Mouse (Mus musculus) spleen, postnatal 4 days (tissue): ENCODE measurements around the gene Neb.
"Not testable (repeated sequence)": the region's sequence is repeated elsewhere in the genome, so short reads cannot be mapped to it uniquely, and the experiment has no call there.

Source experiments
- DNase-seq, 2 experiments: peaks; one replicate each; pipeline ENCODE4 v3.0.0; 2022; ENCODE audit warnings: low spot score in 2 of 2

Gene Neb

DNA sequence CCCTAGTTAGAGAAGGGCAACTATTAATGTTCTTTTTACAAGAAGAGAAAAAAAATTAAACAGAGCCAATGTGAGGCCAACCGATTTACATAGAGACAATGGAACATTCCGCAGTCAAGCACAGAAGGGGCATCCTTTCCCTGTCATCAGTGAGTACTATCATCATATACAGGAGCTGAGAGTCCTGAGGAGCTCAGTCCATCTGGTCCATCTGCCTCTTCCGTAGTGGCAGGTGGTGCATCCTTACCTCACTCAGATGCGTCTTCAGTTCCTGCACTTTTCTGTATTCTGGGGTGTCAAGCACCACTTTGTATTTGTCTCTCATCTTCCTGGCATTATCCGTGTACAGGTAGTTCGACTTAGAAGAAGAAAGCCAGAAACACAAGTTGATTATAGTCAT is 184.6 kb downstream of the Neb start:
- DNase-seq, result no peak

DNA sequence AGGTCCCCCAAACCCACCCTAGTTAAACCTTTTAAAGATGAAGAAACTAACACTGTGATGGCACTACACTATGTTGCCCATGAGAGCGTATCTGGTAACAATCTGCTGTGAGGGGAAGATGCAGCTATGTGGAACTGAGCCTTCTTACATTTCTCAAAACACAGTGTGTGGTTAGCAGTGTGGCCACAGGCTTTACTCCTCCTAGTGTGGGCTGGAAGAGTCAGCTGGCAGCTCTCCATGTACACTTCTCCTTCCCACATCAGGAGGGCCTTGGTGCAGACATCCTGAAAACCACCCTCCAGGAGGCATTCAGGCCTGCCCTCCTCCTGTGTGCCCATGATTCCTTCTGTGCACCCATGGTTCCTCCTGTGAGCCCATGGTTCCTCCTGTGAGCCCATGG is 198.6 kb downstream of the Neb start:
- no peak for DNase-seq

DNA sequence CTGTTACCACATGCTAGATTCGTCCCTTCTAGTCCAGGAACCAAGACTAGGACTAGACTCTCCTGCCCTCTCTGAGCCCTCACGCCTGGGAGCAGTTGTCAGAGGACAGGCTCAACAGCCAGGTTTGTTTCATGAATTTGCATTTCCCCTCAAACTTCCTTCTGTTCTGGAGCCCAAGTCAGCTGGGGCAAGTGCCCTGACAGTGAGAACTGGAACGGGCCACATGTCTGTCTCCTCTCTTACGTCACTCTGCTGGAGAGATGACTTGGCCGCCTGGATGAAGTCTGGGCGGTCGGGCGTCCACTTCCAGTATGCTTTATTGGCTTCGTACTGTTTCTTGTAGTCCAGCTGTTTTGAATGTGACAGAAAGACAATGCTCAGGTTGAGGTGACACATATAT is 200.5 kb downstream of the Neb start:
- DNase-seq, result no peak

DNA sequence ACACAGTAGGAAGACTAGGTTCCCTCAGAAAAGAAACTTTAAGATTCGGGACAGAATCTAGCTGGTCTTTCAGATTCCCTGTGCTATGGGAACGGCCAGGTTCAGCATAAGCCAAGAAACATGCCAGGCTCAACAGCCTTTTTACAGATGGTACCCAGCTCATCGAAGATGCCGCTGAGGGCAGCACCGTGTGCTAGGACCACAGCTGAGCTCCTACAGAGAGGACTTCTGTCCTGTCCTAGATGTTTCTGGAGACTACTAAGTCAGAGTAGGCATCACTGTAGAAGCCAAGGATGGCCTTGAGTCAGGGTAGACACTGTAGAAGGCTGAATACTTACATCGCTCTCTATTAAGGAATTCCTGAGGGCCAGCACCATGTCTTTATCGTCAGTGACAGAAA is 201.1 kb downstream of the Neb start:
- DNase-seq, result no peak

DNA sequence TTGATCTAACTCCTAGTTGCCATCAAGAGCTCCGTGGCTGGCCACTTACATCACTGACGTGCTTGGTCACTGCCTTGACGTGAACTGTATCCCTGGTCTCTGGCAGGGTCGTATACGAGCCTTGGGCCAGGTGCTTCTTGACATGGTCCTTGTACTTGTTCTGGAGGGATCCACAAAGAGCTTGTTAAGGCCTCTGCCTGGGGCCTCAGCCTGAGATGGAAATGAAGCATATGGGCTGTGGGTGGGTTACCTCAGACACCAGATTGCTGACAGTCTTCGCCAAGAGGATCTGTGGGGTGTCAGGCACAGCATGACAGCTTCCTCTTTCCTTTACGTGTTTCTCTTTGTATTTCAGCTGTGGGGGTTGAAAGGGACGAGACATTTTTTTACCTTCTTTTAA is 201.7 kb downstream of the Neb start:
- DNase-seq, result no peak

DNA sequence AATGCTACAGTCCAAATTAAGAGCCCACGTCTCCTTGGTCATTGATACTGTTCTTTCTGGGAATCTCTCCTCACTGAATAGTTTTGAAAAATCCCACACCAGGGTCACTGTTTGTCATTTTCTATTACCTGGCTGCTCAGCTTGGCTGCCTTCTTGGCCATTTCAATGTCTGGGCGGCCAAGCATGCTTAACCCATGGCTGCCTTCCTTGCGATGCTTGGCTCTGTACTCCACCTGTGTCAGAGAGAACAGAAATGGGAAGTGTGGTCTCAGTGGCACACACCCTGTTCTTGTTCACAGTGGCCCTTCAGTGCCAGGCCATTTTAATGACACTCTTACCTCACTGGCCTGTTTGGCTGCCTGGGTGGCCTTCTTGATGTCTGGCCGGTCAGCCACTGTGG is 203.3 kb downstream of the Neb start:
- no peak for DNase-seq

DNA sequence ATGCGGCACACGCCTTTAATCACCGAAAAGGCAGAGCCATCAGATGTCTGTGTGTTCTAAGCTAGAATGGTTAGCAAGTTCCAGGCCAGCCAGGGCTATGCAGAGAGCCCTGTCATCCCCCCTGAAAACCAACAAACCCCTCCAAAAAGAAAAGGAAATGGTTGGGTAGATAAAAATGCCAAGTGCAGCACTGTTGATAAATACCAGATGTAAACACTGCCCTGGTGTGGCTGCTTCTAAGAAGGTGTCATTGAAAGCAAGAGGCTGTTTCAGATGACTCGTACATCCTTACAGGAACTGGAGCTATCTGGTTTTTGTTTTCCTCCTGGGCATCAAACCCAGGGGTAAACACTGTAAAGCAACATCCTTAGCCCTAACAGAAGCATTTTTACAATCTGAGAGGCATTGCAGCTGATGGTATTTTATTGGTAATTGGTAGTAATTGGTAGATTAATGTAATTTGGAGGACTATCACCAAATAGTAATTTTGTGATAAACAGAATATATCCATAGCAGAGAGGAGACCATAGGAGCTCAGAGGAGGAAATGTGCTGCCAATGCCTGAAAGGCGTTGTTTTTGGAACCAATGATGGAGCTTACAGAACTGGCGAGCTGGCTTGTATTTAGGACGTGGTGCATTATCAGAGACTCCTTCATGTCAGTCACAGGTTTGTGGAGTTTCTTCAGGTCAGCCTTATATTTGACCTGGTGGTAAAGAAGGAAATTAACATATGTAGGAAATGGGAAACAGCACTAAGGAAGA is 208.8 kb downstream of the Neb start:
- DNase-seq, result no peak

DNA sequence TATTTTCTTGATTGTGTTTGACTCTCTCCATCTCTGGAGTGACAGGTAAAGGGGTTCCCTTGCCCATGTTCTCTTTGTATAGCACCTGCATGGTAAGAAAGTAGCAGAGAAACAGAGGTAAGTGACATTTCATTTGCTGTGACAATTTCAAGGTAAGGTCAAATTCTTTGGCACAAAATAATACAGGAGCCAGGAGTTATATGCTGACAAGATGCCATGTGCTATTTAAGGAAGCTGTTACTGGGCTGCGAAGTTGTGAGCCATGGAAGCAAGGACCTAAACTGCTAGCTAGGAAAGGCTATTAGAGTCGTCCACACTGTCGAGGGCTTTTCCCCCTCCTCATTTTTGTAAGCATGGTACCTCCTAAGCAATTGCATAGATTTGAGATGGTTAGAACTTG is 225.2 kb downstream of the Neb start:
- no peak for DNase-seq

DNA sequence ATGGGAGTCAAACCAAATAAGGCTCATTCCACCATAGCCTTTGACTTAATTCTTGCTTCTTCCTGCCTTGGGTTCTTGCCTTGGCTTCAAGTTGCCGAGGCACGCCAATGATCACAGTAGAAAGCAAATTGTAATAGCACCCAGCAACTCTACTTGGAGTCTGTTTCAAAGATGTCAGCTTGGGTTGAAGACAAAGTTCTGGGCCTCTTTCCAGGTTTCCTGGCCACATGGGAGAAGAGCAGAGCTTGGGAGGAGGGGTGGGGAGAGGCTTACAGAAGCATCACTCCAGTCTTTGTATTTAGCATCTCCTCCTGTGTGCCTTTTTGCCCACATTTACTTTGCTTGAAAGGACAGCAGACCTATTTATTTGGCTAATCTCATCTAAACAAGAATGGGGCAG is 244.9 kb downstream of the Neb start:
- DNase-seq, result no peak

DNA sequence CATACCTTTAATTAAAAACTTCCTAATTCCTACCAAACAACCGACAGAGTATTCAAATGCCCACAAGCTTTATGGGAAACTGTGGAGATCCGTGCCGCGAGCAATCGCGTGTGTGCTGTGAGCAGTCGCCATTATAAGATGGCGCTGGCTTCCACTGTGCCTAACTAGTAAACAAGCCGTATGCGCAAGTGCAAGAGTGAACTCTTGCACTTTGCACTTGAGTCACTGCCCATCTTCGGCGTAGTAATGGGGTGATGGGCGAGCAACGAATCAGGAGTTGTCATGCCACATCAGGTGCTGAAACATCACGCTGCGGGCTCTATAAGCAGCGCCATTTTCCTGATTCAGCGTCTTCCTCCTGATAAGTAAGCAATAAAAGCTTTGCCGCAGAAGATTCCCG is 246.9 kb downstream of the Neb start:
- not testable (repeated sequence) for DNase-seq

DNA sequence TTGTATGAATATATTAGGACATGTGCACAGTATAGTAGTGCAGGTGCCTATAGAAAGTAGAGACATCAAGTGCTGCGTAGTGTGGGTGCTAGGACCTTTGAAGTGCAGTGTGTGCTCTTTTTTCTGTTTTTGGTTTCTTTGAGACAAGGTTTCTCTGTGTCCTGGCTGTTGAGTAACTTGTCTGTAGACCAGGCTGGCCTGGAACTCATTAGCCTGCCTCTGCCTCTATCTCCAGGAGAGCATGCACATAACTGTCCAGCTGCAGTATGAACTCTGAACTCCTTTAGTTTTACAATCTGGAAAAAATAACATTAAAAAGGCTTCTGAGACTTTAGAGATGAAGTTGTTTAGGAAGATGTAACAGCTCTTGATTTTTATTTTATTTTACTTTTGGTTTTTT is 264.2 kb downstream of the Neb start:
- DNase-seq, result no peak
